Mouse (Mus musculus): ENCODE data around the gene Nlrp9c. TPM values are rescaled to one million over a fixed set of nuclear protein-coding genes. Genes with fewer than 3 reads are reported as not detected.
"Not testable (repeated sequence)": the region's sequence is repeated elsewhere in the genome, so short reads cannot be mapped to it uniquely, and the experiment has no call there.

Gene Nlrp9c
- polyA plus RNA-seq, 1 experiment: not detected

- not testable (repeated sequence) for H3K27me3 ChIP-seq (ENCODE audit: control insufficient read depth, insufficient read depth, low read length); H3K36me3 ChIP-seq (ENCODE audit: control insufficient read depth, insufficient read depth, low read length); H3K4me3 ChIP-seq (ENCODE audit: control insufficient read depth, insufficient read depth, low read length); DNase-seq; H3K27ac ChIP-seq (ENCODE audit: control insufficient read depth, insufficient read depth, low read length); H3K4me1 ChIP-seq (replicated peaks; ENCODE audit: control insufficient read depth, insufficient read depth, low read length)
- WGBS: 83% methylated on average over 4 of the region's 4 CpGs
These were observed 87.7 kb downstream of the Nlrp9c start for GRCm38 (mm10) chr7:26315809-26316208.

GRCm38 (mm10) chr7:26315194-26315593 lies 88.3 kb downstream of the Nlrp9c start:
- DNase-seq; H3K27ac ChIP-seq (ENCODE audit: control insufficient read depth, insufficient read depth, low read length): not testable (repeated sequence)
- 86% methylated on average over 2 of the region's 2 CpGs for WGBS

GRCm38 (mm10) chr7:26311786-26312185 lies 91.7 kb downstream of the Nlrp9c start:
- 90% methylated on average over 4 of the region's 4 CpGs for WGBS
- H3K27ac ChIP-seq (ENCODE audit: control insufficient read depth, insufficient read depth, low read length); H3K27me3 ChIP-seq (ENCODE audit: control insufficient read depth, insufficient read depth, low read length); DNase-seq; H3K4me1 ChIP-seq (replicated peaks; ENCODE audit: control insufficient read depth, insufficient read depth, low read length); H3K4me3 ChIP-seq (ENCODE audit: control insufficient read depth, insufficient read depth, low read length); H3K36me3 ChIP-seq (ENCODE audit: control insufficient read depth, insufficient read depth, low read length): not testable (repeated sequence)

More at GRCm38 (mm10) chr7:26315194-26315593, 88.3 kb downstream of the Nlrp9c start:
- H3K4me1 ChIP-seq (replicated peaks; ENCODE audit: control insufficient read depth, insufficient read depth, low read length); H3K36me3 ChIP-seq (ENCODE audit: control insufficient read depth, insufficient read depth, low read length); H3K4me3 ChIP-seq (ENCODE audit: control insufficient read depth, insufficient read depth, low read length); H3K27me3 ChIP-seq (ENCODE audit: control insufficient read depth, insufficient read depth, low read length): not testable (repeated sequence)

- WGBS: 57% methylated on average over 2 of the region's 2 CpGs
These were observed 96.6 kb downstream of the Nlrp9c start, which contains the start of gene Cyp2a4 for GRCm38 (mm10) chr7:26306926-26307325. TSS of gene Cyp2a4 (plus strand) at chr7:26307169.

GRCm38 (mm10) chr7:26303429-26304166 lies 99.9 kb downstream of the Nlrp9c start:
- not testable (repeated sequence) for H3K27ac ChIP-seq (ENCODE audit: control insufficient read depth, insufficient read depth, low read length); H3K4me1 ChIP-seq (replicated peaks; ENCODE audit: control insufficient read depth, insufficient read depth, low read length); H3K27me3 ChIP-seq (ENCODE audit: control insufficient read depth, insufficient read depth, low read length); H3K4me3 ChIP-seq (ENCODE audit: control insufficient read depth, insufficient read depth, low read length); DNase-seq; H3K36me3 ChIP-seq (ENCODE audit: control insufficient read depth, insufficient read depth, low read length)
- 88% methylated on average over 8 of the region's 8 CpGs for WGBS

More at GRCm38 (mm10) chr7:26306926-26307325, 96.6 kb downstream of the Nlrp9c start, which contains the start of gene Cyp2a4:
- not testable (repeated sequence) for H3K4me3 ChIP-seq (ENCODE audit: control insufficient read depth, insufficient read depth, low read length); DNase-seq; H3K27ac ChIP-seq (ENCODE audit: control insufficient read depth, insufficient read depth, low read length); H3K4me1 ChIP-seq (replicated peaks; ENCODE audit: control insufficient read depth, insufficient read depth, low read length); H3K36me3 ChIP-seq (ENCODE audit: control insufficient read depth, insufficient read depth, low read length); H3K27me3 ChIP-seq (ENCODE audit: control insufficient read depth, insufficient read depth, low read length)

Other genes starting within 250 kb of the Nlrp9c start
- 0.60 TPM in 1 of 2 replicates, not detected in the other for gene Cyp2b9, start 230.3 kb downstream of the Nlrp9c start, polyA plus RNA-seq (2012; rRNA removed)
- gene Vmn1r184, start 143.4 kb downstream of the Nlrp9c start, polyA plus RNA-seq (2012; rRNA removed): not detected in 2 replicates
- gene Cyp2a4, start 96.5 kb downstream of the Nlrp9c start, polyA plus RNA-seq (2012; rRNA removed): 0.66 TPM in 1 of 2 replicates, not detected in the other
- not detected in 2 replicates for gene Nlrp4a, start 31.4 kb upstream of the Nlrp9c start, polyA plus RNA-seq (2012; rRNA removed)
- gene Nlrp9a, start 131.3 kb upstream of the Nlrp9c start, polyA plus RNA-seq (2012; rRNA removed): not detected in 2 replicates
- gene Vmn1r185, start 214.8 kb upstream of the Nlrp9c start, polyA plus RNA-seq (2012; rRNA removed): not detected in 2 replicates

Data from thymus, adult 2 months (tissue).